In the genomic region with DNA sequence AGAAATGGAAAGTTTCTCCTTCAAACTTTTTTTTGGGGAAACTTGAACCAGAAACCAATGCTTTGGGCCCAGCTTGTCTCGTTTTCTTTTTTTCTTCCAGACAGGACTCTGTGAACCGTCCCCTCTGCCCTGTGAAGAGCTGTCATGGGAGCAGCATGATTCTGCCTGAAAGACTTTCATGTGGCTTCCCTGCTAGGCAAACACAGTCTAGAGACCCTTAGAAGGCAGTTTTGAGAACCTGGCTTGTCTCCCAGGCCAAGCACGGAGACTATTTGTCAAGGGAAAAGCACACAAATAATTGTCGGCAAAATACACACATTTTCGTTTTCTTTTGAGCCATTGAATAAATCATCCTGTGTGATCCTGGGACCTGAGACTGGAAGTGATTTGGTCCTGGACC, we compare ENCODE assay signal across 26 mouse cellular contexts.
A peak's percentile ranks its signal among the peaks of the same experiment; 100 is the strongest.
DNase-seq lines count a peak whose midpoint lies in the region; ATAC-seq and TF ChIP-seq lines count a peak whose summit lies in the region.
"Had no signal": no experiment of that assay in that cellular context is flagged by ENCODE, and none has a peak within 500 bp of the region (broad histone marks: within the 10 kb centered on the region; RNA-seq: fewer than 3 reads in every experiment).

No protein-coding gene starts in this region.

- DNase-seq in embryonic facial prominence, embryonic 10.5 days (ENCODE audit: low spot score): no peak
- DNase-seq in kidney, postnatal 0 days (ENCODE audit: low spot score): peak; percentile 40
- no peak for DNase-seq in kidney, postnatal 4 days
- DNase-seq in midbrain, postnatal 0 days (ENCODE audit: low spot score): peak; percentile 35
- DNase-seq in spleen, postnatal 36 days (ENCODE audit: low spot score in 2 of 2): no peak
- DNase-seq: adrenal gland, adult 8-10 months; adrenal gland, postnatal 36 days; B cell, adult 2 months; cerebellum, adult 11 months; cerebellum, adult 8-10 months; cerebellum, postnatal 14 days; embryo, embryonic 11 days; gastrocnemius, adult 2 months; gastrocnemius, postnatal 25 days; heart, postnatal 4 days had no signal

- no peak overlapping the region for H3K4me2 ChIP-seq in embryonic facial prominence, embryonic 12.5 days (replicated peaks)
- H3K4me2 ChIP-seq in kidney, postnatal 0 days (ENCODE audit: low read length): no peak overlapping the region
- no peak overlapping the region for H3K4me2 ChIP-seq in midbrain, postnatal 0 days (ENCODE audit: low read depth, low read length, poor library complexity, severe bottlenecking)
- no peak overlapping the region for H3K4me2 ChIP-seq in midbrain, embryonic 16.5 days (ENCODE audit: low read length)
- no peak overlapping the region for H3K4me2 ChIP-seq in embryonic facial prominence, embryonic 15.5 days (replicated peaks)
- H3K4me2 ChIP-seq: embryonic facial prominence, embryonic 13.5 days; heart, embryonic 13.5 days; hindbrain, embryonic 13.5 days had no signal

- TF ChIP-seq CTCF in kidney, postnatal 0 days (IDR thresholded peaks at IDR 0.05; ENCODE audit: low read depth): no peak
- no peak for TF ChIP-seq CTCF in midbrain, postnatal 0 days (IDR thresholded peaks at IDR 0.05)

- H3K36me3 ChIP-seq in embryonic facial prominence, embryonic 12.5 days: no peaks in the 10 kb centered on the region
- no peaks in the 10 kb centered on the region for H3K36me3 ChIP-seq in embryonic facial prominence, embryonic 10.5 days (replicated peaks)
- H3K36me3 ChIP-seq in kidney, postnatal 0 days (ENCODE audit: insufficient read depth, low read length): no peaks in the 10 kb centered on the region
- no peaks in the 10 kb centered on the region for H3K36me3 ChIP-seq in midbrain, postnatal 0 days (ENCODE audit: insufficient read depth, low read length)
- no peaks in the 10 kb centered on the region for H3K36me3 ChIP-seq in midbrain, embryonic 16.5 days (ENCODE audit: control insufficient read depth, insufficient read depth, low read length)
- no peaks in the 10 kb centered on the region for H3K36me3 ChIP-seq in embryonic facial prominence, embryonic 15.5 days
- H3K36me3 ChIP-seq: embryonic facial prominence, embryonic 13.5 days; forebrain, embryonic 10.5 days; G1E; heart, embryonic 13.5 days; hindbrain, embryonic 13.5 days had no signal

- WGBS in embryonic facial prominence, embryonic 12.5 days: 40% methylated on average over 5 of the region's 5 CpGs
- WGBS in embryonic facial prominence, embryonic 10.5 days: 75% methylated on average over 5 of the region's 5 CpGs
- 36% methylated on average over 5 of the region's 5 CpGs for WGBS in kidney, postnatal 0 days
- WGBS in midbrain, postnatal 0 days: 52% methylated on average over 5 of the region's 5 CpGs
- WGBS in midbrain, embryonic 16.5 days: 56% methylated on average over 5 of the region's 5 CpGs
- 20% methylated on average over 5 of the region's 5 CpGs for WGBS in embryonic facial prominence, embryonic 15.5 days

- no peaks in the 10 kb centered on the region for H3K9me3 ChIP-seq in embryonic facial prominence, embryonic 12.5 days
- no peaks in the 10 kb centered on the region for H3K9me3 ChIP-seq in embryonic facial prominence, embryonic 10.5 days
- H3K9me3 ChIP-seq in kidney, postnatal 0 days (replicated peaks; ENCODE audit: low read length): no peaks in the 10 kb centered on the region
- no peaks in the 10 kb centered on the region for H3K9me3 ChIP-seq in midbrain, postnatal 0 days (ENCODE audit: low read length)
- no peaks in the 10 kb centered on the region for H3K9me3 ChIP-seq in midbrain, embryonic 16.5 days (replicated peaks; ENCODE audit: control insufficient read depth, low read length, poor library complexity, severe bottlenecking)
- H3K9me3 ChIP-seq in embryonic facial prominence, embryonic 15.5 days (replicated peaks): no peaks in the 10 kb centered on the region
- H3K9me3 ChIP-seq: embryonic facial prominence, embryonic 13.5 days; forebrain, embryonic 10.5 days; G1E; heart, embryonic 13.5 days; hindbrain, embryonic 13.5 days had no signal

- H3K27ac ChIP-seq in embryonic facial prominence, embryonic 12.5 days: 0 out of 2 replicates have a peak overlapping the region, but pooled peaks have one; percentile 23
- H3K27ac ChIP-seq in embryonic facial prominence, embryonic 10.5 days (replicated peaks): no peak overlapping the region
- no peak overlapping the region for H3K27ac ChIP-seq in kidney, postnatal 0 days
- no peak overlapping the region for H3K27ac ChIP-seq in midbrain, postnatal 0 days (ENCODE audit: low read depth, low read length)
- H3K27ac ChIP-seq in midbrain, embryonic 16.5 days (ENCODE audit: low read length): no peak overlapping the region
- 0 out of 2 replicates have a peak overlapping the region, but pooled peaks have one; percentile 4 for H3K27ac ChIP-seq in embryonic facial prominence, embryonic 15.5 days (replicated peaks)
- H3K27ac ChIP-seq: embryonic facial prominence, embryonic 13.5 days; forebrain, embryonic 10.5 days; gastrocnemius, adult 2 months; heart, embryonic 13.5 days; hindbrain, embryonic 13.5 days had no signal

- peaks cover 3% of the 10 kb centered on the region; the same call in 1 of the 2 replicates for H3K27me3 ChIP-seq in embryonic facial prominence, embryonic 12.5 days
- peaks cover 59% of the 10 kb centered on the region for H3K27me3 ChIP-seq in embryonic facial prominence, embryonic 10.5 days (replicated peaks; ENCODE audit: low read depth, poor library complexity, severe bottlenecking)
- no peaks in the 10 kb centered on the region for H3K27me3 ChIP-seq in kidney, postnatal 0 days (ENCODE audit: insufficient read depth, low read length)
- H3K27me3 ChIP-seq in midbrain, postnatal 0 days (ENCODE audit: insufficient read depth, low read length): no peaks in the 10 kb centered on the region; the same call in 1 of the 2 replicates
- peaks cover 5% of the 10 kb centered on the region; the same call in 1 of the 2 replicates for H3K27me3 ChIP-seq in midbrain, embryonic 16.5 days (ENCODE audit: control insufficient read depth, insufficient read depth, low read depth, low read length)
- peaks cover 10% of the 10 kb centered on the region; the same call in 1 of the 2 replicates for H3K27me3 ChIP-seq in embryonic facial prominence, embryonic 15.5 days

- peaks cover 13% of the 10 kb centered on the region; the same call in 1 of the 2 replicates for H3K4me1 ChIP-seq in embryonic facial prominence, embryonic 12.5 days
- H3K4me1 ChIP-seq in embryonic facial prominence, embryonic 10.5 days: peaks cover 3% of the 10 kb centered on the region
- no peaks in the 10 kb centered on the region for H3K4me1 ChIP-seq in kidney, postnatal 0 days (replicated peaks; ENCODE audit: insufficient read depth, low read length)
- 0 out of 2 replicates have a peak, but pooled peaks cover 1% of the 10 kb centered on the region for H3K4me1 ChIP-seq in midbrain, postnatal 0 days (ENCODE audit: insufficient read depth, low read length)
- H3K4me1 ChIP-seq in midbrain, embryonic 16.5 days (ENCODE audit: control insufficient read depth, insufficient read depth, low read length): peaks cover 2% of the 10 kb centered on the region
- H3K4me1 ChIP-seq in embryonic facial prominence, embryonic 15.5 days: peaks cover 17% of the 10 kb centered on the region

- no peak overlapping the region for H3K9ac ChIP-seq in embryonic facial prominence, embryonic 12.5 days
- no peak overlapping the region for H3K9ac ChIP-seq in kidney, postnatal 0 days (ENCODE audit: low read depth, low read length)
- H3K9ac ChIP-seq in midbrain, postnatal 0 days (replicated peaks; ENCODE audit: low read length, poor library complexity, severe bottlenecking): no peak overlapping the region
- no peak overlapping the region for H3K9ac ChIP-seq in midbrain, embryonic 16.5 days (ENCODE audit: low read depth, low read length)
- H3K9ac ChIP-seq in embryonic facial prominence, embryonic 15.5 days: no peak overlapping the region
- H3K9ac ChIP-seq: embryonic facial prominence, embryonic 13.5 days; heart, embryonic 13.5 days; hindbrain, embryonic 13.5 days had no signal

- ATAC-seq in embryonic facial prominence, embryonic 12.5 days (ENCODE audit: insufficient number of reproducible peaks, insufficient read depth, low FRiP score, low TSS enrichment): no peak; the same call in 1 of the 2 replicates
- no peak for ATAC-seq in kidney, postnatal 0 days (replicated peaks; ENCODE audit: low FRiP score, low read depth)
- ATAC-seq in midbrain, postnatal 0 days (ENCODE audit: low FRiP score): no peak
- no peak for ATAC-seq in midbrain, embryonic 16.5 days
- no peak for ATAC-seq in embryonic facial prominence, embryonic 15.5 days (ENCODE audit: insufficient number of reproducible peaks, low FRiP score, low TSS enrichment, low read depth)
- ATAC-seq: CD4-positive, CD25-positive, alpha-beta regulatory T cell, adult 4 months; forebrain, embryonic 14.5 days had no signal

- H3K4me3 ChIP-seq in embryonic facial prominence, embryonic 12.5 days: no peak overlapping the region
- H3K4me3 ChIP-seq in embryonic facial prominence, embryonic 10.5 days: no peak overlapping the region
- H3K4me3 ChIP-seq in kidney, postnatal 0 days (replicated peaks; ENCODE audit: low read depth, low read length): no peak overlapping the region
- no peak overlapping the region for H3K4me3 ChIP-seq in midbrain, postnatal 0 days (ENCODE audit: low read depth, low read length)
- no peak overlapping the region for H3K4me3 ChIP-seq in midbrain, embryonic 16.5 days (ENCODE audit: low read depth, low read length)
- no peak overlapping the region for H3K4me3 ChIP-seq in embryonic facial prominence, embryonic 15.5 days (replicated peaks)
- H3K4me3 ChIP-seq: embryonic facial prominence, embryonic 13.5 days; erythroblast, embryonic 14.5 days; forebrain, embryonic 10.5 days; gastrocnemius, adult 2 months; heart, embryonic 13.5 days; hindbrain, embryonic 13.5 days had no signal

Comparison
In these comparisons a context has a peak if more than half of its experiments do, and no peak if none do; other contexts are left out.
1. H3K27ac ChIP-seq: peak in embryonic facial prominence, embryonic 12.5 days (single experiment) and embryonic facial prominence, embryonic 15.5 days (single experiment); none in embryonic facial prominence, embryonic 10.5 days (single experiment), kidney, postnatal 0 days (single experiment), midbrain, postnatal 0 days (single experiment) and midbrain, embryonic 16.5 days (single experiment).
2. DNase-seq: peak in kidney, postnatal 0 days (single experiment) and midbrain, postnatal 0 days (single experiment); none in embryonic facial prominence, embryonic 10.5 days (single experiment), kidney, postnatal 4 days (0 of 2) and spleen, postnatal 36 days (0 of 2).